Mouse (Mus musculus) forebrain, embryonic 16.5 days (tissue): Measurements from ENCODE around the gene Oit3. TPM values are rescaled to one million over a fixed set of nuclear protein-coding genes. Genes with fewer than 3 reads are reported as not detected.
A peak's percentile ranks its signal among the peaks of the same experiment; 100 is the strongest.

Experiments
- ATAC-seq: fragments of 200-750 bp; cut with Nextera tagmentation; 2 replicates; pipeline ENCODE4 v1.8.0; 2017; ENCODE audit warnings: mild to moderate bottlenecking, moderate library complexity
- H3K27ac ChIP-seq: fragments of 300-500 bp; sonication (generic); 2 replicates; pipeline ENCODE4 v1.5.1; 2014; ENCODE audit warnings: low read length, control low read depth
- H3K27me3 ChIP-seq: fragments of 300-500 bp; sonication (generic); replicated peaks from 2 replicates; pipeline ENCODE4 v1.6.1; 2014; ENCODE audit warnings: low read length; ENCODE audit not compliant: control insufficient read depth, insufficient read depth
- H3K36me3 ChIP-seq: fragments of 300-500 bp; sonication (generic); 2 replicates; pipeline ENCODE4 v1.6.1; 2014; ENCODE audit not compliant: control insufficient read depth, insufficient read depth
- H3K4me1 ChIP-seq: fragments of 300-500 bp; sonication (generic); replicated peaks from 2 replicates; pipeline ENCODE4 v1.6.1; 2014; ENCODE audit warnings: low read length; ENCODE audit not compliant: control insufficient read depth, insufficient read depth
- H3K4me2 ChIP-seq: fragments of 300-500 bp; sonication (generic); 2 replicates; pipeline ENCODE4 v1.6.1; 2014; ENCODE audit warnings: mild to moderate bottlenecking, low read length, control low read depth
- H3K4me3 ChIP-seq: fragments of 300-500 bp; sonication (generic); replicated peaks from 2 replicates; pipeline ENCODE4 v1.5.1; 2014; ENCODE audit warnings: mild to moderate bottlenecking, low read length, control low read depth
- H3K9ac ChIP-seq: fragments of 300-500 bp; sonication (generic); replicated peaks from 2 replicates; pipeline ENCODE4 v1.6.1; 2014; ENCODE audit warnings: low read depth, low read length, control low read depth
- H3K9me3 ChIP-seq: fragments of 300-500 bp; sonication (generic); 2 replicates; pipeline ENCODE4 v1.6.1; 2016; ENCODE audit warnings: low read length; ENCODE audit not compliant: control insufficient read depth
- WGBS: fragments of 180-500 bp; shearing (Covaris S2); extraction: QIAGEN DNeasy Blood & Tissue Kit; methylation state at CpG from one replicate; pipeline ENCODE4 v1.1.7; 2014; 5-methylcytosine and 5-hydroxymethylcytosine counted together
- polyA plus RNA-seq: library from polyadenylated mRNA; unstranded; fragments of >200 nt; fragmentation: Nextera tagmentation; extraction: Ambion mirVana; gene quantifications from 2 replicates; pipeline ENCODE4 v1.2.1, GENCODE M21; 2015

Gene Oit3
- polyA plus RNA-seq, 1 experiment from 2014 or later: 0.08 TPM

- peaks cover 7% of the 10 kb centered on the region; the same call in 1 of the 2 replicates for H3K4me1 ChIP-seq
- no peaks in the 10 kb centered on the region for H3K27me3 ChIP-seq
- no peak overlapping the region for H3K4me3 ChIP-seq
- no peak overlapping the region for H3K4me2 ChIP-seq
- no peak overlapping the region for H3K27ac ChIP-seq
- H3K9me3 ChIP-seq: no peaks in the 10 kb centered on the region
- no peaks in the 10 kb centered on the region for H3K36me3 ChIP-seq
- 66% methylated on average over 6 of the region's 6 CpGs for WGBS
- H3K9ac ChIP-seq: no peak overlapping the region
- no peak for ATAC-seq
Measured at GRCm38 (mm10) chr10:59462307-59462706, 20.7 kb upstream of the Oit3 start.

GRCm38 (mm10) chr10:59459767-59460166 lies 18.2 kb upstream of the Oit3 start:
- Histone ChIP-seq H3K9ac (no peak overlapping the region; the same call in 1 of the 2 replicates), H3K4me1 (peaks cover 7% of the 10 kb centered on the region; the same call in 1 of the 2 replicates), H3K9me3 (no peaks in the 10 kb centered on the region), H3K27ac (no peak overlapping the region), H3K36me3 (no peaks in the 10 kb centered on the region), H3K4me2 (no peak overlapping the region), H3K27me3 (no peaks in the 10 kb centered on the region), H3K4me3 (no peak overlapping the region)
- no peak for ATAC-seq
- 69% methylated on average over 12 of the region's 12 CpGs for WGBS

GRCm38 (mm10) chr10:59454631-59455030 lies 13.1 kb upstream of the Oit3 start:
- H3K27ac ChIP-seq: no peak overlapping the region
- peaks cover 6% of the 10 kb centered on the region for H3K4me1 ChIP-seq
- H3K27me3 ChIP-seq: no peaks in the 10 kb centered on the region
- no peak for ATAC-seq
- H3K4me3 ChIP-seq: no peak overlapping the region
- H3K9me3 ChIP-seq: no peaks in the 10 kb centered on the region
- H3K4me2 ChIP-seq: no peak overlapping the region
- no peaks in the 10 kb centered on the region for H3K36me3 ChIP-seq
- no peak overlapping the region for H3K9ac ChIP-seq
- 97% methylated on average over 15 of the region's 15 CpGs for WGBS

- no peak overlapping the region for H3K9ac ChIP-seq
- H3K27ac ChIP-seq: no peak overlapping the region
- whole genome bisulfite sequencing: 35% methylated on average over 5 of the region's 5 CpGs
- no peaks in the 10 kb centered on the region for H3K27me3 ChIP-seq
- peak; percentile 52; the same call in 1 of the 2 replicates for ATAC-seq
- H3K36me3 ChIP-seq: no peaks in the 10 kb centered on the region
- no peak overlapping the region for H3K4me2 ChIP-seq
- no peak overlapping the region for H3K4me3 ChIP-seq
- H3K9me3 ChIP-seq: no peaks in the 10 kb centered on the region
- H3K4me1 ChIP-seq: peaks cover 2% of the 10 kb centered on the region; the same call in 1 of the 2 replicates
Measured at GRCm38 (mm10) chr10:59451839-59452238, 10.3 kb upstream of the Oit3 start.

GRCm38 (mm10) chr10:59447546-59447945 lies 6.0 kb upstream of the Oit3 start:
- WGBS: 84% methylated on average over 9 of the region's 9 CpGs
- H3K9me3 ChIP-seq: no peaks in the 10 kb centered on the region
- no peaks in the 10 kb centered on the region for H3K4me1 ChIP-seq
- H3K27me3 ChIP-seq: no peaks in the 10 kb centered on the region
- H3K27ac ChIP-seq: no peak overlapping the region
- ATAC-seq: no peak
- H3K4me3 ChIP-seq: no peak overlapping the region
- H3K36me3 ChIP-seq: no peaks in the 10 kb centered on the region
- H3K9ac ChIP-seq: no peak overlapping the region
- H3K4me2 ChIP-seq: no peak overlapping the region

- no peak overlapping the region for H3K4me2 ChIP-seq
- no peaks in the 10 kb centered on the region for H3K9me3 ChIP-seq
- no peaks in the 10 kb centered on the region for H3K27me3 ChIP-seq
- H3K4me1 ChIP-seq: no peaks in the 10 kb centered on the region
- H3K4me3 ChIP-seq: no peak overlapping the region
- no peak for ATAC-seq
- H3K27ac ChIP-seq: no peak overlapping the region
- no peaks in the 10 kb centered on the region for H3K36me3 ChIP-seq
- 89% methylated on average over 10 of the region's 10 CpGs for WGBS
- no peak overlapping the region for H3K9ac ChIP-seq
Measured at GRCm38 (mm10) chr10:59446911-59447437, 5.4 kb upstream of the Oit3 start.

- H3K4me1 ChIP-seq: no peaks in the 10 kb centered on the region
- 64% methylated on average over 8 of the region's 8 CpGs for WGBS
- no peak overlapping the region for H3K4me3 ChIP-seq
- no peaks in the 10 kb centered on the region for H3K36me3 ChIP-seq
- no peaks in the 10 kb centered on the region for H3K27me3 ChIP-seq
- ATAC-seq: no peak
- H3K27ac ChIP-seq: no peak overlapping the region
- H3K9ac ChIP-seq: no peak overlapping the region
- H3K9me3 ChIP-seq: no peaks in the 10 kb centered on the region
- H3K4me2 ChIP-seq: no peak overlapping the region
Measured at GRCm38 (mm10) chr10:59444635-59445034, 3.1 kb upstream of the Oit3 start.

GRCm38 (mm10) chr10:59444106-59444505 lies 2.5 kb upstream of the Oit3 start:
- Histone ChIP-seq H3K9ac (no peak overlapping the region), H3K4me1 (no peaks in the 10 kb centered on the region), H3K4me3 (no peak overlapping the region), H3K27me3 (no peaks in the 10 kb centered on the region), H3K36me3 (no peaks in the 10 kb centered on the region), H3K4me2 (no peak overlapping the region), H3K9me3 (no peaks in the 10 kb centered on the region), H3K27ac (no peak overlapping the region)
- WGBS: 66% methylated on average over 3 of the region's 3 CpGs
- ATAC-seq: no peak

- Histone ChIP-seq H3K9me3 (no peaks in the 10 kb centered on the region), H3K27ac (no peak overlapping the region), H3K36me3 (no peaks in the 10 kb centered on the region), H3K4me3 (no peak overlapping the region), H3K9ac (no peak overlapping the region), H3K4me2 (no peak overlapping the region), H3K4me1 (no peaks in the 10 kb centered on the region), H3K27me3 (no peaks in the 10 kb centered on the region)
- WGBS: 61% methylated on average over 7 of the region's 7 CpGs
- no peak for ATAC-seq
Measured at GRCm38 (mm10) chr10:59443212-59443611, 1.6 kb upstream of the Oit3 start.

GRCm38 (mm10) chr10:59440177-59440576 lies 1.4 kb downstream of the Oit3 start:
- H3K36me3 ChIP-seq: no peaks in the 10 kb centered on the region
- 44% methylated on average over 6 of the region's 6 CpGs for WGBS
- H3K4me3 ChIP-seq: no peak overlapping the region
- no peak for ATAC-seq
- H3K9ac ChIP-seq: no peak overlapping the region
- H3K27me3 ChIP-seq: no peaks in the 10 kb centered on the region
- no peaks in the 10 kb centered on the region for H3K9me3 ChIP-seq
- H3K4me1 ChIP-seq: no peaks in the 10 kb centered on the region
- no peak overlapping the region for H3K4me2 ChIP-seq
- H3K27ac ChIP-seq: no peak overlapping the region
